Mouse (Mus musculus) lung, postnatal 0 days (tissue): Measurements from ENCODE around the gene Rnpc3.

Experiments used
- CTCF ChIP-seq: IDR thresholded peaks from 2 replicates; pipeline ENCODE4 v1.5.1; 2016; ENCODE audit warnings: antibody characterized with exemption, mild to moderate bottlenecking
- EP300 ChIP-seq: IDR thresholded peaks from 2 replicates; pipeline ENCODE4 v1.6.1; 2016; ENCODE audit warnings: antibody characterized with exemption, mild to moderate bottlenecking, control low read depth

- TF ChIP-seq CTCF (no peak), EP300 (no peak)
These were observed 39.1 kb downstream of the Rnpc3 start for GRCm38 (mm10) chr3:113590844-113591243.
